Mouse (Mus musculus): ENCODE data around the gene Omd. TPM values are rescaled to one million over a fixed set of nuclear protein-coding genes. Genes with fewer than 3 reads are reported as not detected.

Gene Omd
- 0.74 and 1.3 TPM in 2 replicates for polyA plus RNA-seq (2015; fragmentation: Nextera tagmentation; extraction: Ambion mirVana)

- H3K4me3 ChIP-seq (ENCODE audit: low read length), result no peak within 1 kb of the TSS
- H3K9me3 ChIP-seq (replicated peaks; ENCODE audit: control insufficient read depth, low read length), result no peaks in the 10 kb centered on the region
- no peak within 1 kb of the TSS for H3K9ac ChIP-seq (ENCODE audit: low read length)
- WGBS, result 60% methylated on average over 8 of the region's 8 CpGs
- H3K27ac ChIP-seq (ENCODE audit: low read length), result peak within 1 kb of the TSS; percentile 19
- H3K36me3 ChIP-seq (ENCODE audit: control insufficient read depth, insufficient read depth), result no peaks in the 10 kb centered on the region
- H3K4me1 ChIP-seq (ENCODE audit: control insufficient read depth, insufficient read depth, low read length), result no peaks in the 10 kb centered on the region
- H3K27me3 ChIP-seq (ENCODE audit: control insufficient read depth, insufficient read depth, low read length), result no peaks in the 10 kb centered on the region
- no peak for ATAC-seq (replicated peaks; ENCODE audit: extremely low read depth, insufficient read depth, low FRiP score)
- H3K4me2 ChIP-seq (ENCODE audit: low read depth, low read length), result no peak within 1 kb of the TSS
Measured at GRCm38 (mm10) chr13:49581541-49582530, at the start of gene Omd. Gene Omd, plus strand, starts transcription at chr13:49582462.

GRCm38 (mm10) chr13:49536946-49537345, 45.3 kb upstream of the Omd start:
- no peak for ATAC-seq (replicated peaks; ENCODE audit: extremely low read depth, insufficient read depth, low FRiP score)
- 95% methylated on average over 1 of the region's 1 CpGs for WGBS
- no peak overlapping the region for H3K27ac ChIP-seq (ENCODE audit: low read length)

GRCm38 (mm10) chr13:49538693-49539092, 43.6 kb upstream of the Omd start:
- no peak overlapping the region; the same call in 1 of the 2 replicates for H3K27ac ChIP-seq (ENCODE audit: low read length)
- H3K27me3 ChIP-seq (ENCODE audit: control insufficient read depth, insufficient read depth, low read length), result no peaks in the 10 kb centered on the region
- WGBS, result 85% methylated on average over 1 of the region's 1 CpGs
- H3K9ac ChIP-seq (ENCODE audit: low read length), result no peak overlapping the region
- H3K4me1 ChIP-seq (ENCODE audit: control insufficient read depth, insufficient read depth, low read length), result no peaks in the 10 kb centered on the region
- no peak overlapping the region for H3K4me3 ChIP-seq (ENCODE audit: low read length)
- no peak for ATAC-seq (replicated peaks; ENCODE audit: extremely low read depth, insufficient read depth, low FRiP score)
- no peaks in the 10 kb centered on the region for H3K36me3 ChIP-seq (ENCODE audit: control insufficient read depth, insufficient read depth)
- H3K4me2 ChIP-seq (ENCODE audit: low read depth, low read length), result no peak overlapping the region
- no peaks in the 10 kb centered on the region for H3K9me3 ChIP-seq (replicated peaks; ENCODE audit: control insufficient read depth, low read length)

More at GRCm38 (mm10) chr13:49536946-49537345, 45.3 kb upstream of the Omd start:
- Histone ChIP-seq H3K4me1 (ENCODE audit: control insufficient read depth, insufficient read depth, low read length) (no peaks in the 10 kb centered on the region), H3K4me2 (ENCODE audit: low read depth, low read length) (no peak overlapping the region), H3K4me3 (ENCODE audit: low read length) (no peak overlapping the region), H3K9ac (ENCODE audit: low read length) (no peak overlapping the region), H3K9me3 (replicated peaks; ENCODE audit: control insufficient read depth, low read length) (no peaks in the 10 kb centered on the region), H3K27me3 (ENCODE audit: control insufficient read depth, insufficient read depth, low read length) (no peaks in the 10 kb centered on the region), H3K36me3 (ENCODE audit: control insufficient read depth, insufficient read depth) (no peaks in the 10 kb centered on the region)

- Histone ChIP-seq H3K9me3 (replicated peaks; ENCODE audit: control insufficient read depth, low read length) (no peaks in the 10 kb centered on the region), H3K36me3 (ENCODE audit: control insufficient read depth, insufficient read depth) (no peaks in the 10 kb centered on the region), H3K4me2 (ENCODE audit: low read depth, low read length) (no peak within 1 kb of the TSS), H3K27me3 (ENCODE audit: control insufficient read depth, insufficient read depth, low read length) (no peaks in the 10 kb centered on the region), H3K4me3 (ENCODE audit: low read length) (no peak within 1 kb of the TSS), H3K27ac (ENCODE audit: low read length) (peak within 1 kb of the TSS; percentile 62), H3K9ac (ENCODE audit: low read length) (no peak within 1 kb of the TSS), H3K4me1 (ENCODE audit: control insufficient read depth, insufficient read depth, low read length) (no peaks in the 10 kb centered on the region)
- WGBS, result 52% methylated on average over 3 of the region's 3 CpGs
- no peak for ATAC-seq (replicated peaks; ENCODE audit: extremely low read depth, insufficient read depth, low FRiP score)
Measured at GRCm38 (mm10) chr13:49544279-49544678, 38.0 kb upstream of the Omd start, which contains the start of gene Aspn. Gene Aspn, plus strand, starts transcription at chr13:49544443.

DNA sequence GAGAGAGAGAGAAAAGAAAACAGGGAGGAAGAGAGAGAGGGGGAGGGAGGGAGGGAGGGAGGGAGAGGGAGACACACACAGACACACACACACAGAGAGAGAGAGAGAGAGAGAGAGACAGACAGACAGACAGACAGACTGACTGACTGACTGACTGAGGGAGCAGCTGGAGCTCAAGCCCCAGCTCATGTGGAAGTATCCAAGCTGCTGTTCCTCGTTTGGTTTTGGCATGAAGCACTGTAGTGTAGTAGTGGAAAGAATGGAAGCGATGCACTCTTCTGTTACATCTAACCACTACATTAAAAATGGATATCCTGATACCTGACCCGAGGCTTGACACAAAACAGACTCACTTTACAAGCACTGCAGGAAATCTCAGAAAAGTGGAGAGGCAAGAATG, 36.6 kb upstream of the Omd start:
- Histone ChIP-seq H3K9ac (ENCODE audit: low read length) (no peak overlapping the region), H3K9me3 (replicated peaks; ENCODE audit: control insufficient read depth, low read length) (no peaks in the 10 kb centered on the region), H3K27me3 (ENCODE audit: control insufficient read depth, insufficient read depth, low read length) (no peaks in the 10 kb centered on the region), H3K27ac (ENCODE audit: low read length) (peak overlapping the region; percentile 61; the same call in 1 of the 2 replicates), H3K4me1 (ENCODE audit: control insufficient read depth, insufficient read depth, low read length) (no peaks in the 10 kb centered on the region), H3K36me3 (ENCODE audit: control insufficient read depth, insufficient read depth) (no peaks in the 10 kb centered on the region), H3K4me2 (ENCODE audit: low read depth, low read length) (no peak overlapping the region), H3K4me3 (ENCODE audit: low read length) (peak overlapping the region; percentile 24)
- 19% methylated on average over 3 of the region's 3 CpGs for WGBS
- no peak for ATAC-seq (replicated peaks; ENCODE audit: extremely low read depth, insufficient read depth, low FRiP score)

GRCm38 (mm10) chr13:49546517-49546916, 35.7 kb upstream of the Omd start:
- H3K9ac ChIP-seq (ENCODE audit: low read length), result no peak overlapping the region; the same call in 1 of the 2 replicates
- no peak for ATAC-seq (replicated peaks; ENCODE audit: extremely low read depth, insufficient read depth, low FRiP score)
- peak overlapping the region; percentile 28 for H3K4me2 ChIP-seq (ENCODE audit: low read depth, low read length)
- 62% methylated on average over 1 of the region's 1 CpGs for WGBS
- peak overlapping the region; percentile 62 for H3K27ac ChIP-seq (ENCODE audit: low read length)
- no peaks in the 10 kb centered on the region for H3K27me3 ChIP-seq (ENCODE audit: control insufficient read depth, insufficient read depth, low read length)
- no peak overlapping the region for H3K4me3 ChIP-seq (ENCODE audit: low read length)
- no peaks in the 10 kb centered on the region for H3K4me1 ChIP-seq (ENCODE audit: control insufficient read depth, insufficient read depth, low read length)
- no peaks in the 10 kb centered on the region for H3K9me3 ChIP-seq (replicated peaks; ENCODE audit: control insufficient read depth, low read length)
- no peaks in the 10 kb centered on the region for H3K36me3 ChIP-seq (ENCODE audit: control insufficient read depth, insufficient read depth)

- WGBS, result 65% methylated on average over 1 of the region's 1 CpGs
- Histone ChIP-seq H3K27ac (ENCODE audit: low read length) (no peak overlapping the region), H3K9ac (ENCODE audit: low read length) (no peak overlapping the region), H3K4me1 (ENCODE audit: control insufficient read depth, insufficient read depth, low read length) (no peaks in the 10 kb centered on the region), H3K4me2 (ENCODE audit: low read depth, low read length) (no peak overlapping the region), H3K36me3 (ENCODE audit: control insufficient read depth, insufficient read depth) (no peaks in the 10 kb centered on the region), H3K9me3 (replicated peaks; ENCODE audit: control insufficient read depth, low read length) (no peaks in the 10 kb centered on the region), H3K27me3 (ENCODE audit: control insufficient read depth, insufficient read depth, low read length) (no peaks in the 10 kb centered on the region), H3K4me3 (ENCODE audit: low read length) (no peak overlapping the region)
- no peak for ATAC-seq (replicated peaks; ENCODE audit: extremely low read depth, insufficient read depth, low FRiP score)
Measured at GRCm38 (mm10) chr13:49547563-49548150, 34.6 kb upstream of the Omd start.

GRCm38 (mm10) chr13:49549616-49550015, 32.6 kb upstream of the Omd start:
- Histone ChIP-seq H3K27me3 (ENCODE audit: control insufficient read depth, insufficient read depth, low read length) (no peaks in the 10 kb centered on the region), H3K36me3 (ENCODE audit: control insufficient read depth, insufficient read depth) (no peaks in the 10 kb centered on the region), H3K4me2 (ENCODE audit: low read depth, low read length) (no peak overlapping the region), H3K9me3 (replicated peaks; ENCODE audit: control insufficient read depth, low read length) (no peaks in the 10 kb centered on the region), H3K9ac (ENCODE audit: low read length) (no peak overlapping the region), H3K27ac (ENCODE audit: low read length) (no peak overlapping the region), H3K4me1 (ENCODE audit: control insufficient read depth, insufficient read depth, low read length) (no peaks in the 10 kb centered on the region), H3K4me3 (ENCODE audit: low read length) (no peak overlapping the region)
- 87% methylated on average over 3 of the region's 3 CpGs for WGBS
- ATAC-seq (replicated peaks; ENCODE audit: extremely low read depth, insufficient read depth, low FRiP score), result no peak

GRCm38 (mm10) chr13:49554519-49554918, 27.7 kb upstream of the Omd start:
- no peak overlapping the region for H3K9ac ChIP-seq (ENCODE audit: low read length)
- no peak overlapping the region for H3K4me3 ChIP-seq (ENCODE audit: low read length)
- WGBS, result 71% methylated on average over 5 of the region's 5 CpGs
- no peaks in the 10 kb centered on the region for H3K9me3 ChIP-seq (replicated peaks; ENCODE audit: control insufficient read depth, low read length)
- H3K27ac ChIP-seq (ENCODE audit: low read length), result no peak overlapping the region
- no peak for ATAC-seq (replicated peaks; ENCODE audit: extremely low read depth, insufficient read depth, low FRiP score)
- H3K4me1 ChIP-seq (ENCODE audit: control insufficient read depth, insufficient read depth, low read length), result peaks cover 3% of the 10 kb centered on the region; the same call in 1 of the 2 replicates
- no peaks in the 10 kb centered on the region for H3K36me3 ChIP-seq (ENCODE audit: control insufficient read depth, insufficient read depth)
- H3K27me3 ChIP-seq (ENCODE audit: control insufficient read depth, insufficient read depth, low read length), result no peaks in the 10 kb centered on the region
- H3K4me2 ChIP-seq (ENCODE audit: low read depth, low read length), result no peak overlapping the region
